Mouse (Mus musculus) intestine, embryonic 15.5 days (tissue): ENCODE data around the gene Msh6. TPM values are rescaled to one million over a fixed set of nuclear protein-coding genes. Genes with fewer than 3 reads are reported as not detected.
A peak's percentile ranks its signal among the peaks of the same experiment; 100 is the strongest.
"Not testable (repeated sequence)": the region's sequence is repeated elsewhere in the genome, so short reads cannot be mapped to it uniquely, and the experiment has no call there.

Experiments
- ATAC-seq: fragments of 200-750 bp; cut with Nextera tagmentation; 2 replicates; pipeline ENCODE4 v1.8.0; 2017; ENCODE audit warnings: moderate TSS enrichment, moderate library complexity
- H3K27ac ChIP-seq: fragments of 300-500 bp; sonication (generic); 2 replicates; pipeline ENCODE4 v1.5.1; 2015; ENCODE audit warnings: mild to moderate bottlenecking, inconsistent platforms
- H3K27me3 ChIP-seq: fragments of 300-500 bp; sonication (generic); replicated peaks from 2 replicates; pipeline ENCODE4 v1.6.1; 2015; ENCODE audit warnings: inconsistent platforms
- H3K36me3 ChIP-seq: fragments of 300-500 bp; sonication (generic); 2 replicates; pipeline ENCODE4 v1.6.1; 2015; ENCODE audit warnings: inconsistent platforms
- H3K4me1 ChIP-seq: fragments of 300-500 bp; sonication (generic); replicated peaks from 2 replicates; pipeline ENCODE4 v1.6.1; 2015; ENCODE audit warnings: inconsistent platforms
- H3K4me2 ChIP-seq: fragments of 300-500 bp; sonication (generic); replicated peaks from 2 replicates; pipeline ENCODE4 v1.6.1; 2015; ENCODE audit warnings: mild to moderate bottlenecking, inconsistent platforms
- H3K4me3 ChIP-seq: fragments of 300-500 bp; sonication (generic); replicated peaks from 2 replicates; pipeline ENCODE4 v1.5.1; 2015; ENCODE audit warnings: inconsistent platforms
- H3K9ac ChIP-seq: fragments of 300-500 bp; sonication (generic); 2 replicates; pipeline ENCODE4 v1.6.1; 2015; ENCODE audit warnings: inconsistent platforms
- H3K9me3 ChIP-seq: fragments of 300-500 bp; sonication (generic); 2 replicates; pipeline ENCODE4 v1.6.1; 2016; ENCODE audit warnings: inconsistent platforms
- WGBS: fragments of 180-500 bp; shearing (Covaris S2); methylation state at CpG from one replicate; pipeline ENCODE4 v1.1.7; 2015; 5-methylcytosine and 5-hydroxymethylcytosine counted together
- polyA plus RNA-seq: library from polyadenylated mRNA; unstranded; fragments of >200 nt; fragmentation: Nextera tagmentation; extraction: Ambion mirVana; gene quantifications from 2 replicates; pipeline ENCODE4 v1.2.1, GENCODE M21; 2015

Msh6 gene
- polyA plus RNA-seq, 1 experiment from 2014 or later: 45.2 TPM

- ATAC-seq: peak; percentile 81
- H3K27me3 ChIP-seq, H3K27ac ChIP-seq, H3K9me3 ChIP-seq, H3K36me3 ChIP-seq, H3K4me3 ChIP-seq, H3K4me2 ChIP-seq, H3K9ac ChIP-seq, H3K4me1 ChIP-seq: not testable (repeated sequence)
- 45% methylated on average over 6 of the region's 8 CpGs for WGBS
Observed at GRCm38 (mm10) chr17:87968483-87968926, 6.4 kb upstream of the Msh6 start.

GRCm38 (mm10) chr17:87971696-87972591, 2.9 kb upstream of the Msh6 start:
- not testable (repeated sequence) for H3K9me3 ChIP-seq, ATAC-seq, H3K36me3 ChIP-seq, H3K9ac ChIP-seq, H3K4me3 ChIP-seq, H3K27me3 ChIP-seq, H3K4me2 ChIP-seq, H3K27ac ChIP-seq, H3K4me1 ChIP-seq
- WGBS: 86% methylated on average over 15 of the region's 15 CpGs

DNA sequence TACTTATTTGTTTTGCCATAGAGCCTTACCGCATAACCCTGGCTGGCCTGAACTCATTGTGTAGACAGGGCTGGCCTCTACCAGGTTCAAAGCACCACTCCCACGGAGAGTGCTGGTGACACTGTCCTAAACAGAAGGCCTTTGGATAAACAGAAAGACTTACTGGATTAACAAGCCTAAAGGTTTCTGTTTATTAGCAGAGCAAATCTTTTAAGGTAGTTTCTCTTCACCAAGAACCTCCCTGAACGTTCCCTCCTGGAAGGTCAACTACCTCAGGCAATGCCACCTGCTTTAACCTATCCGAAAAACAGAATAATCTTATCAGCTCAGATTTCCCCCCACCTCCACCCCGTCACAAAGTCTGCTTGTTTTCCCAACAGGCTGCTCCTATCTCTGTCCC, 2.0 kb upstream of the Msh6 start:
- H3K27ac ChIP-seq: no peak overlapping the region
- WGBS: 59% methylated on average over 5 of the region's 5 CpGs
- H3K36me3 ChIP-seq: no peaks in the 10 kb centered on the region
- no peaks in the 10 kb centered on the region for H3K9me3 ChIP-seq
- H3K4me2 ChIP-seq: no peak overlapping the region
- no peak overlapping the region for H3K9ac ChIP-seq
- H3K27me3 ChIP-seq: no peaks in the 10 kb centered on the region
- ATAC-seq: no peak
- no peak overlapping the region for H3K4me3 ChIP-seq
- peaks cover 9% of the 10 kb centered on the region; the same call in 1 of the 2 replicates for H3K4me1 ChIP-seq

- Histone ChIP-seq H3K4me3 (no peak overlapping the region), H3K9me3 (no peaks in the 10 kb centered on the region), H3K36me3 (peaks cover under 1% of the 10 kb centered on the region; the same call in 1 of the 2 replicates), H3K4me2 (0 out of 2 replicates have a peak overlapping the region, but pooled peaks have one; percentile 75), H3K27ac (no peak overlapping the region), H3K9ac (no peak overlapping the region), H3K4me1 (peaks cover 9% of the 10 kb centered on the region; the same call in 1 of the 2 replicates), H3K27me3 (no peaks in the 10 kb centered on the region)
- 69% methylated on average over 10 of the region's 10 CpGs for WGBS
- no peak for ATAC-seq
Observed at GRCm38 (mm10) chr17:87973261-87974167, 1.3 kb upstream of the Msh6 start.

DNA sequence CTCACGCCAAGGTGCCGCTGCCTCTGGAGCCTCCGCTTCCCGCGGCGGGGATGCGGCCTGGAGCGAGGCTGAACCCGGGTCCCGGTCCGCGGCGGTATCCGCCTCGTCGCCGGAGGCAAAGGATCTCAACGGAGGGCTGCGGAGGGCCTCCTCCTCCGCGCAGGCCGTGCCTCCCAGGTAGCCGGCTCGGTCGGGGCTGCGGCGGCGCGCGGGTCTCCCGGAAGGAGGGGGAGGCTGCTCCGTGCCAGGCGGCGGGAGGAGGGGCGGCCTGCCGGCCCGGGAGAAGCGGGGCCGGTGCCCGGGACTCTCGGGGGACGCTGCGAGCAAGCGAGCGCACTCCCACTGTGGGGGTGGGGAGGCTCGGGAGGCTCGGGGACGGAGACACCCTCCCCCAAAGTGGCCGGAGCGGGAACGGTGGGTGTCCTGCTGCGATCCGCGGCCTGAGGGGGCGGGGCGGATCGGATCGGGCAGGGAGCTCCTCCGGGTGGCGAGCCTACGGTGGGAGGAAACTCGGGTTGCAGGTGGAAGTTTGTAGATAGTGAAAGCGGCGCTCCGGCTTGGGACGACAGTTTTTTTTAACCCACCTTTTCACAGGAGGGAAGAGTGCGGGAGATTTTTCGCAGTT, 479 bp downstream of the Msh6 start:
- H3K27me3 ChIP-seq: no peaks in the 10 kb centered on the region
- H3K4me3 ChIP-seq: peak overlapping the region; percentile 98
- H3K4me1 ChIP-seq: peaks cover 12% of the 10 kb centered on the region; the same call in 1 of the 2 replicates
- H3K4me2 ChIP-seq: peak overlapping the region; percentile 75
- peak; percentile 73 for ATAC-seq
- H3K27ac ChIP-seq: peak overlapping the region; percentile 89
- peaks cover 4% of the 10 kb centered on the region; the same call in 1 of the 2 replicates for H3K36me3 ChIP-seq
- peak overlapping the region; percentile 94 for H3K9ac ChIP-seq
- H3K9me3 ChIP-seq: no peaks in the 10 kb centered on the region
- under 1% methylated on average over 62 of the region's 68 CpGs for WGBS

- no peaks in the 10 kb centered on the region for H3K27me3 ChIP-seq
- peak overlapping the region; percentile 75 for H3K4me2 ChIP-seq
- H3K9me3 ChIP-seq: no peaks in the 10 kb centered on the region
- peaks cover 12% of the 10 kb centered on the region; the same call in 1 of the 2 replicates for H3K4me1 ChIP-seq
- no peak for ATAC-seq
- H3K9ac ChIP-seq: no peak overlapping the region
- peak overlapping the region; percentile 98 for H3K4me3 ChIP-seq
- no peak overlapping the region for H3K27ac ChIP-seq
- 71% methylated on average over 9 of the region's 9 CpGs for WGBS
- peaks cover 4% of the 10 kb centered on the region; the same call in 1 of the 2 replicates for H3K36me3 ChIP-seq
Observed at GRCm38 (mm10) chr17:87976154-87976806, 1.4 kb downstream of the Msh6 start.

DNA sequence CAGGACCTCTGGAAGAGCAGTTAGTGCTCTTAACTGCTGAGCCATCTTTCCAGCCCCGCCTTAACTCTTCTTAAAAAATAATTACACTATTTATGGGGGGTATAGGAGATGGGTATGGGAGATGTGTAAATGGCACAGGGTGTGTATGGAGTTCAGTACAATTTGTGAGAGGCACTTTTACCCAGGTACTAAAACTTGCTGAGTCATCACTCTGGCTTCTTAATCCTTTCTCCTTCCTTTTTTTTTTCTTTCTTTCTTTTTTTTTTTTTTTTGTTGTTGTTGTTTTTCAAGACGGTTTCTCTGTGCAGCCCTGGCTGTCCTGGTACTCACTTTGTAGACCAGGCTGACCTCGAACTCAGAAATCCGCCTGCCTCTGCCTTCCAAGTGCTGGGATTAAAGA, 2.1 kb downstream of the Msh6 start:
- H3K4me3 ChIP-seq, H3K27me3 ChIP-seq, H3K36me3 ChIP-seq, H3K27ac ChIP-seq, ATAC-seq, H3K9me3 ChIP-seq, H3K4me2 ChIP-seq, H3K9ac ChIP-seq: not testable (repeated sequence)
- H3K4me1 ChIP-seq: peaks cover 12% of the 10 kb centered on the region; the same call in 1 of the 2 replicates
- 90% methylated on average over 4 of the region's 4 CpGs for WGBS

DNA sequence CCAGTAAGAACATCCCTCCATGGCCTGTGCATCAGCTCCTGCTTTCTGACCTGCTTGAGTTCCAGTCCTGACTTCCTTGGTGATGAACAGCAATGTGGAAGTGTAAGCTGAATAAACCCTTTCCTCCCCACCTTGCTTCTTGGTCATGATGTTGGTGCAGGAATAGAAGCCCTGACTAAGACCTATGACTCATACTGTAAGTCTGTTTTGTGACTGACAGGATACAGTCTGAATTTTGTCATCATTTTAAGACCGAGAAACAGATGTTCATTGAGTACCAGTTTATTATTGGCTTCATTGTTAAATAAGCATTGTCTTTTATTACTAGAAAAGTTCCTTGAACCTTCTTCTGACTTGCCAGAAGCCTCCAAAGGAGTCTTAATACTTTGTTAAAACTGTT, 4.8 kb downstream of the Msh6 start:
- H3K4me1 ChIP-seq: peaks cover 12% of the 10 kb centered on the region; the same call in 1 of the 2 replicates

DNA sequence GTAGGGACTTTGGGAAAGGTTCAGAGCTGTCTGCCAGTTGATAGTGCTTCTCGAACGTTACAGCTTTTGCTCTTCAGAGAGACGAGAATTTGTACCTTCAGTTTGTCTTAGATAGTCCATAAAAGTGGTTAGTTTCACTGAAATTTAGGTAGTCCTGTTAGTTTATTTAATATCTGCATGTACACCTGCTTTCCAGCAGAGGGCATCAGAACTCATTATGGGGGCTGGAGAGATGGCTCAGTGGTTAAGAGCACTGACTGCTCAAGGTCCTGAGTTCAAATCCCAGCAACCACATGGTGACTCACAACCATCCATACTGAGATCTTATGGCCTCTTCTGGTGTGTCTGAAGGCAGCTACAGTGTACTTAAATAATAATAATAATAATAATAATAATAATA, 7.2 kb downstream of the Msh6 start:
- Histone ChIP-seq H3K4me3 (no peak overlapping the region), H3K9ac (no peak overlapping the region), H3K27me3 (no peaks in the 10 kb centered on the region), H3K36me3 (peaks cover 23% of the 10 kb centered on the region), H3K9me3 (no peaks in the 10 kb centered on the region), H3K4me2 (no peak overlapping the region), H3K27ac (no peak overlapping the region), H3K4me1 (0 out of 2 replicates have a peak, but pooled peaks cover 5% of the 10 kb centered on the region)
- 85% methylated on average over 3 of the region's 3 CpGs for WGBS
- no peak for ATAC-seq

More for the DNA sequence above, 4.8 kb downstream of the Msh6 start:
- not testable (repeated sequence) for H3K4me2 ChIP-seq, H3K27ac ChIP-seq, H3K9ac ChIP-seq, ATAC-seq, H3K4me3 ChIP-seq, H3K9me3 ChIP-seq, H3K27me3 ChIP-seq
- H3K36me3 ChIP-seq: peaks cover 11% of the 10 kb centered on the region; the same call in 1 of the 2 replicates
- WGBS: 73% methylated on average over 1 of the region's 1 CpGs

DNA sequence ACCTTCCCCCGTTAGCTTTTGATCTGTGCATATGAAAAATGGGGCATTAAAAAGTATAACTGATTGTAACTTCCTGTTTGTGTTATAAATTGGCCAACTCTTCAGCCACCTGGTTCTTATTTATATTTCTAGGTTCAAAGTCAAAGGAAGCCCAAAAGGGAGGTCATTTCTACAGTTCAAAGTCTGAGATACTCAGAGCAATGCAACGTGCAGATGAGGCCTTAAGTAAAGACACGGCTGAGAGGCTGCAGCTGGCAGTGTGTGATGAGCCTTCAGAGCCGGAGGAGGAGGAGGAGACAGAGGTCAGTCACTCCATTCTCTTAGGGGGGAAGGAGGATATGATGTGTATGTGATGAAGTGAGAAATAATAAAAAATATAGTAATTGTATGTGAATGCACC, 8.5 kb downstream of the Msh6 start:
- H3K9ac ChIP-seq: no peak overlapping the region
- 36% methylated on average over 4 of the region's 4 CpGs for WGBS
- H3K4me3 ChIP-seq: no peak overlapping the region
- H3K9me3 ChIP-seq: no peaks in the 10 kb centered on the region
- 0 out of 2 replicates have a peak, but pooled peaks cover 3% of the 10 kb centered on the region for H3K4me1 ChIP-seq
- no peaks in the 10 kb centered on the region for H3K27me3 ChIP-seq
- H3K36me3 ChIP-seq: peaks cover 26% of the 10 kb centered on the region
- H3K27ac ChIP-seq: no peak overlapping the region
- ATAC-seq: peak; percentile 70
- no peak overlapping the region for H3K4me2 ChIP-seq

DNA sequence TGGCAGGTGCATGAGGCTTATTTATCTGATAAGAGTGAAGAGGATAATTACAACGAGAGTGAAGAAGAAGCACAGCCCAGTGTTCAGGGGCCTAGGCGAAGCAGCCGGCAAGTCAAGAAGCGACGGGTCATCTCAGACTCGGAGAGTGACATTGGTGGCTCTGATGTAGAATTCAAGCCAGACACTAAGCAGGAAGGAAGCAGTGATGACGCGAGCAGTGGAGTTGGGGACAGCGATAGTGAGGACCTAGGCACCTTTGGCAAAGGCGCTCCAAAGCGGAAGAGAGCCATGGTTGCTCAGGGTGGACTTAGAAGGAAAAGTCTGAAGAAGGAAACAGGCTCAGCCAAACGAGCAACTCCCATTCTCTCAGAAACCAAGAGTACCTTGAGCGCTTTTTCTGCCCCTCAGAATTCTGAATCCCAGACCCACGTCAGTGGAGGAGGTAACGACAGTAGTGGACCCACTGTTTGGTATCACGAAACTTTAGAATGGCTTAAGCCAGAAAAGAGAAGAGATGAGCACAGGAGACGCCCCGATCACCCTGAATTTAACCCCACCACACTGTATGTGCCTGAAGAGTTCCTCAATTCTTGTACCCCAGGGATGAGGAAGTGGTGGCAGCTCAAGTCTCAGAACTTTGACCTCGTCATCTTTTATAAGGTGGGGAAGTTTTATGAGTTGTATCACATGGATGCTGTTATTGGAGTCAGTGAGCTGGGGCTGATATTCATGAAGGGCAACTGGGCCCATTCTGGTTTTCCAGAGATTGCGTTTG, 9.8 kb downstream of the Msh6 start:
- Histone ChIP-seq H3K27ac (no peak overlapping the region), H3K4me2 (no peak overlapping the region), H3K36me3 (peaks cover 25% of the 10 kb centered on the region), H3K27me3 (no peaks in the 10 kb centered on the region), H3K9me3 (no peaks in the 10 kb centered on the region), H3K4me3 (no peak overlapping the region), H3K9ac (no peak overlapping the region), H3K4me1 (no peaks in the 10 kb centered on the region)
- ATAC-seq: peak; percentile 44; the same call in 1 of the 2 replicates
- WGBS: 90% methylated on average over 20 of the region's 20 CpGs
